Mouse (Mus musculus): Measurements from ENCODE around the gene Ralgapa1. TPM values are rescaled to one million over a fixed set of nuclear protein-coding genes. Genes with fewer than 3 reads are reported as not detected.

Ralgapa1 gene
- 6.5 and 10.3 TPM in 2 replicates for polyA plus RNA-seq (2011; ENCODE audit: insufficient read depth, insufficient read length, low replicate concordance, missing spikeins)

GRCm38 (mm10) chr12:55820661-55821314, at the start of gene Ralgapa1:
Gene Ralgapa1 (minus strand): TSS chr12:55821167.
- under 1% methylated on average over 76 of the region's 78 CpGs for WGBS
- peak within 1 kb of the TSS; percentile 97 for H3K27ac ChIP-seq (ENCODE audit: control insufficient read depth, insufficient read depth, low read depth, low read length, poor library complexity)
- peak within 1 kb of the TSS; percentile 76 for H3K4me3 ChIP-seq (replicated peaks; ENCODE audit: control insufficient read depth, low read depth, low read length)
- TF ChIP-seq POLR2A (IDR thresholded peaks at IDR 0.05; ENCODE audit: borderline replicate concordance, control insufficient read depth, low read depth, low read length) (peak; percentile 64; the same call in 1 of the 2 replicates), CTCF (IDR thresholded peaks at IDR 0.05; ENCODE audit: control insufficient read depth, insufficient read depth, low read length) (peak; percentile 25; the same call in 1 of the 2 replicates)
- H3K4me1 ChIP-seq (ENCODE audit: control insufficient read depth, insufficient read depth, low read length): no peaks in the 10 kb centered on the region; the same call in 1 of the 2 replicates

- no peak for TF ChIP-seq CTCF (IDR thresholded peaks at IDR 0.05; ENCODE audit: control insufficient read depth, insufficient read depth, low read length)
- no peak for TF ChIP-seq POLR2A (IDR thresholded peaks at IDR 0.05; ENCODE audit: borderline replicate concordance, control insufficient read depth, low read depth, low read length)
- no peak overlapping the region for H3K4me3 ChIP-seq (replicated peaks; ENCODE audit: control insufficient read depth, low read depth, low read length)
- no peak overlapping the region for H3K27ac ChIP-seq (ENCODE audit: control insufficient read depth, insufficient read depth, low read depth, low read length, poor library complexity)
- peaks cover 1% of the 10 kb centered on the region; the same call in 1 of the 2 replicates for H3K4me1 ChIP-seq (ENCODE audit: control insufficient read depth, insufficient read depth, low read length)
- WGBS: 34% methylated on average over 5 of the region's 5 CpGs
Observed at GRCm38 (mm10) chr12:55869622-55870322, 48.8 kb upstream of the Ralgapa1 start.

GRCm38 (mm10) chr12:55867738-55868137, 46.8 kb upstream of the Ralgapa1 start:
- no peak for TF ChIP-seq CTCF (IDR thresholded peaks at IDR 0.05; ENCODE audit: control insufficient read depth, insufficient read depth, low read length)
- no peak for TF ChIP-seq POLR2A (IDR thresholded peaks at IDR 0.05; ENCODE audit: borderline replicate concordance, control insufficient read depth, low read depth, low read length)
- no peak overlapping the region for H3K4me3 ChIP-seq (replicated peaks; ENCODE audit: control insufficient read depth, low read depth, low read length)
- H3K4me1 ChIP-seq (ENCODE audit: control insufficient read depth, insufficient read depth, low read length): peaks cover 1% of the 10 kb centered on the region; the same call in 1 of the 2 replicates
- WGBS: 67% methylated on average over 4 of the region's 4 CpGs
- no peak overlapping the region for H3K27ac ChIP-seq (ENCODE audit: control insufficient read depth, insufficient read depth, low read depth, low read length, poor library complexity)

GRCm38 (mm10) chr12:55860631-55861030, 39.7 kb upstream of the Ralgapa1 start:
- TF ChIP-seq POLR2A (IDR thresholded peaks at IDR 0.05; ENCODE audit: borderline replicate concordance, control insufficient read depth, low read depth, low read length) (no peak), CTCF (IDR thresholded peaks at IDR 0.05; ENCODE audit: control insufficient read depth, insufficient read depth, low read length) (no peak)
- no peak overlapping the region for H3K4me3 ChIP-seq (replicated peaks; ENCODE audit: control insufficient read depth, low read depth, low read length)
- no peaks in the 10 kb centered on the region for H3K4me1 ChIP-seq (ENCODE audit: control insufficient read depth, insufficient read depth, low read length)
- H3K27ac ChIP-seq (ENCODE audit: control insufficient read depth, insufficient read depth, low read depth, low read length, poor library complexity): no peak overlapping the region
- 91% methylated on average over 7 of the region's 7 CpGs for WGBS

- WGBS: 91% methylated on average over 17 of the region's 17 CpGs
- TF ChIP-seq POLR2A (IDR thresholded peaks at IDR 0.05; ENCODE audit: borderline replicate concordance, control insufficient read depth, low read depth, low read length) (no peak), CTCF (IDR thresholded peaks at IDR 0.05; ENCODE audit: control insufficient read depth, insufficient read depth, low read length) (no peak)
- Histone ChIP-seq H3K4me3 (replicated peaks; ENCODE audit: control insufficient read depth, low read depth, low read length) (no peak overlapping the region), H3K4me1 (ENCODE audit: control insufficient read depth, insufficient read depth, low read length) (no peaks in the 10 kb centered on the region), H3K27ac (ENCODE audit: control insufficient read depth, insufficient read depth, low read depth, low read length, poor library complexity) (no peak overlapping the region)
Observed at GRCm38 (mm10) chr12:55859409-55860349, 38.7 kb upstream of the Ralgapa1 start.

- no peak overlapping the region for H3K4me3 ChIP-seq (replicated peaks; ENCODE audit: control insufficient read depth, low read depth, low read length)
- H3K27ac ChIP-seq (ENCODE audit: control insufficient read depth, insufficient read depth, low read depth, low read length, poor library complexity): no peak overlapping the region
- no peak for TF ChIP-seq CTCF (IDR thresholded peaks at IDR 0.05; ENCODE audit: control insufficient read depth, insufficient read depth, low read length)
Observed at GRCm38 (mm10) chr12:55850650-55851049, 29.7 kb upstream of the Ralgapa1 start.

DNA sequence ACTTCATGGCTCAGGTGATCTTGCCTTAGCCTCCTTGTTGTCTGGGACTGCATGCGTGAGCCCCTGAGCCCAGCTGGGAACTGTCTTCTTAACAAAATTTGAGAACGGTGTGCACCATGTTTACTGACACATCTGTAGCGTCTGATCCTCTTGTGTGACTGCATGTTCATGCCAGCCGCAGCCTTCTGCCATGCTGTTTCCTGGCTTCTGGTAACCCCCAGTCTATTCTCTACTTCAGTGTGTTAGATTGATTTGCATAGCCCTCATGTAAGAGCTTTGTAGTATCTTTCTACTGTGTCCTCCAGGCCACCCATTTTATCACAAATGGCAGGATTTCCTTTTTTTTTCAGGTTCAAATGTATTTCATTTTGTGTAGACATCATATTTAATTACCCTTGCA, 26.9 kb upstream of the Ralgapa1 start:
- no peak overlapping the region for H3K27ac ChIP-seq (ENCODE audit: control insufficient read depth, insufficient read depth, low read depth, low read length, poor library complexity)
- no peaks in the 10 kb centered on the region; the same call in 1 of the 2 replicates for H3K4me1 ChIP-seq (ENCODE audit: control insufficient read depth, insufficient read depth, low read length)
- 89% methylated on average over 4 of the region's 4 CpGs for WGBS
- no peak overlapping the region for H3K4me3 ChIP-seq (replicated peaks; ENCODE audit: control insufficient read depth, low read depth, low read length)
- TF ChIP-seq CTCF (IDR thresholded peaks at IDR 0.05; ENCODE audit: control insufficient read depth, insufficient read depth, low read length) (no peak), POLR2A (IDR thresholded peaks at IDR 0.05; ENCODE audit: borderline replicate concordance, control insufficient read depth, low read depth, low read length) (no peak)

More at GRCm38 (mm10) chr12:55850650-55851049, 29.7 kb upstream of the Ralgapa1 start:
- no peaks in the 10 kb centered on the region; the same call in 1 of the 2 replicates for H3K4me1 ChIP-seq (ENCODE audit: control insufficient read depth, insufficient read depth, low read length)
